Mouse (Mus musculus): Measurements from ENCODE around the gene 2310022B05Rik.

- TF ChIP-seq POLR2A (IDR thresholded peaks at IDR 0.05; ENCODE audit: borderline replicate concordance, extremely low read depth, low read depth, low read length) (no peak), CTCF (IDR thresholded peaks at IDR 0.05; ENCODE audit: insufficient read depth, low read length) (no peak)
Measured at GRCm38 (mm10) chr8:124630489-124630888, 32.7 kb downstream of the 2310022B05Rik start.
